Comparison of ENCODE assay signal across 11 mouse cellular contexts in the genomic region with DNA sequence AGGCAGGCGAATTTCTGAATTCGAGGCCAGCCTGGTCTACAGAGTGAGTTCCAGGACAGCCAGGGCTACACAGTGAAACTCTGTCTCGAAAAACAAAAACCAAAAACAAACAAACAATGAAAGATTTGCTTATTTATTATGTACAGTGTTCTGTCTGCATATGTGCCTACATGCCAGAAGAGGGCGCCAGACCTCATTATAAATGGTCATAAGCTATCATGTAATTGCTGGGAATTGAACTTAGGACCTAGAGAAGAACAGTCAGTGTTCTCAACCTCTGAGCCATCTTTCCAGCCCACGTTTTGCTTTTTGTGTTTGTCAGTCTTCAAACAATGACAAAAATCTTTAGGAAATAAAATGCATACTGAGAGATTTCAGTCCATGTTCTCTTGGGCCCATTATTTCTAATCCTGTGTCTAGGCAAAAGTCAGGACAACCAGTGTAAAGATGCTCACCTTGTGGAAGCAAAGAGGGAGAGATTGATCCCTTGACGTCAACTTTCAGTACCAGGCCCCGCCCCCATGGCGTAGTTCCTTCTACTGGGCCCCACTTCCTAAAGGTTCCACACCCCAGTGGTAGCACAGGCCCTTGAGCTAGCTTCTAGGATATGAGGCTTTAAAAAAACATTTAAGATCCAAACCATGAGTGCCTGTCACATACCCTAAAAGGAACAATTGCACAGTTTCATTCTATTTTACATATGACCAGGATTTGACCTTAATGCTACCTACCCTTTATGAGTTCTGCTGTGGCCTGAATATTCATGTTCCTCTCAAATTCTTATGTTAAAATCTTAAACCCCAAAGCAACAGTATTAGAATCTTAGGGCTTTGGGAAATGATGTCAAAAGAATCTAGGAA. TPM values are rescaled to one million over a fixed set of nuclear protein-coding genes. Genes with fewer than 3 reads are reported as not detected.
DNase-seq lines count a peak whose midpoint lies in the region; ATAC-seq and TF ChIP-seq lines count a peak whose summit lies in the region.
"Had no signal": no experiment of that assay in that cellular context is flagged by ENCODE, and none has a peak within 500 bp of the region (broad histone marks: within the 10 kb centered on the region; RNA-seq: fewer than 3 reads in every experiment).

No protein-coding gene starts in this region.

- H3K4me1 ChIP-seq in liver, embryonic 14.5 days (replicated peaks; ENCODE audit: control insufficient read depth in 2 of 2, insufficient read depth in 2 of 2, low read length in 1 of 2), result no peaks in the 10 kb centered on the region; a peak in 1 of 4 replicates

- no peak for TF ChIP-seq EP300 in liver, embryonic 14.5 days (IDR thresholded peaks at IDR 0.05; ENCODE audit: low read depth)

- H3K4me2 ChIP-seq in liver, embryonic 14.5 days (ENCODE audit: low read depth), result no peak overlapping the region
- H3K4me2 ChIP-seq: embryonic facial prominence, embryonic 13.5 days had no signal

- WGBS in liver, embryonic 14.5 days (ENCODE audit: insufficient replicate concordance), result 41% methylated on average over 8 of the region's 8 CpGs

- no peaks in the 10 kb centered on the region for H3K9me3 ChIP-seq in liver, embryonic 14.5 days (ENCODE audit: control insufficient read depth, low read length)
- H3K9me3 ChIP-seq: embryonic facial prominence, embryonic 13.5 days had no signal

- peak; percentile 23 to 25 for DNase-seq in cerebellum, postnatal 10 days
- no peak for DNase-seq in cerebellum, adult 11 months
- peak; percentile 4 to 12 (median 6) for DNase-seq in liver, embryonic 14.5 days (ENCODE audit: low read depth in 3 of 3, low spot score in 3 of 3)
- DNase-seq in liver (no peak), MEL-GATA-1-ER (ENCODE audit: extremely low read depth, low read depth) (peak; percentile 32)
- DNase-seq in naive thymus-derived CD4-positive, alpha-beta T cell, adult 2 months (ENCODE audit: low read depth), result peak; percentile 64
- no peak for DNase-seq in urinary bladder, postnatal 4 days (ENCODE audit: low spot score in 2 of 2)
- DNase-seq in frontal cortex, postnatal 10 days (ENCODE audit: low spot score in 2 of 2), result no peak

- H3K9ac ChIP-seq in liver, embryonic 14.5 days (replicated peaks), result no peak overlapping the region
- H3K9ac ChIP-seq: embryonic facial prominence, embryonic 13.5 days had no signal

- ATAC-seq in liver, embryonic 14.5 days (ENCODE audit: insufficient read depth), result no peak

- H3K27ac ChIP-seq in liver, embryonic 14.5 days, result no peak overlapping the region
- H3K27ac ChIP-seq: embryonic facial prominence, embryonic 13.5 days; macrophage had no signal

- H3K36me3 ChIP-seq in liver, embryonic 14.5 days (replicated peaks; ENCODE audit: control insufficient read depth, insufficient read depth, low read depth), result no peaks in the 10 kb centered on the region
- H3K36me3 ChIP-seq: embryonic facial prominence, embryonic 13.5 days had no signal

- no peaks in the 10 kb centered on the region for H3K27me3 ChIP-seq in liver, embryonic 14.5 days (ENCODE audit: control insufficient read depth, insufficient read depth, low read length)
- H3K27me3 ChIP-seq: embryonic facial prominence, embryonic 13.5 days had no signal

- H3K4me3 ChIP-seq in liver, embryonic 14.5 days (ENCODE audit: insufficient read depth in 1 of 2, low read depth in 2 of 2, low read length in 2 of 2), result no peak overlapping the region
- H3K4me3 ChIP-seq: embryonic facial prominence, embryonic 13.5 days had no signal

- peak; percentile 55 for TF ChIP-seq CTCF in liver, embryonic 14.5 days (IDR thresholded peaks at IDR 0.05; ENCODE audit: low read depth)

RNA-seq across cellular contexts. Expression of a gene that starts 54.0 kb away (rescaled TPM):
- not detected in 2 replicates for polyA plus RNA-seq in liver, embryonic 14.5 days (2012; rRNA removed)
- not detected in 2 replicates for polyA plus RNA-seq in liver, embryonic 14.5 days (2014; fragmentation: Nextera tagmentation; extraction: Ambion mirVana)
- polyA plus RNA-seq: embryonic facial prominence, embryonic 13.5 days; macrophage; urinary bladder, adult 2 months had no signal

Comparison
In these comparisons a context has a peak if more than half of its experiments do, and no peak if none do; other contexts are left out.
1. DNase-seq: peak in cerebellum, postnatal 10 days (2 of 2), liver, embryonic 14.5 days (3 of 3), MEL-GATA-1-ER (single experiment) and naive thymus-derived CD4-positive, alpha-beta T cell, adult 2 months (single experiment); none in cerebellum, adult 11 months (single experiment), liver (single experiment), urinary bladder, postnatal 4 days (0 of 2) and frontal cortex, postnatal 10 days (0 of 2).